Mouse (Mus musculus) hindbrain, embryonic 13.5 days (tissue): ENCODE measurements around the gene Nfya. TPM values are rescaled to one million over a fixed set of nuclear protein-coding genes. Genes with fewer than 3 reads are reported as not detected.

Experiments used
- ATAC-seq: fragments of 200-750 bp; cut with Nextera tagmentation; 2 replicates; pipeline ENCODE4 v1.8.0; 2017; ENCODE audit warnings: moderate TSS enrichment; ENCODE audit not compliant: low FRiP score
- H3K27ac ChIP-seq: fragments of 300-500 bp; sonication (generic); 2 replicates; pipeline ENCODE4 v1.5.1; 2015; ENCODE audit warnings: inconsistent platforms, mild to moderate bottlenecking, moderate library complexity
- H3K27me3 ChIP-seq: fragments of 300-500 bp; sonication (generic); 2 replicates; pipeline ENCODE4 v1.6.1; 2015; ENCODE audit warnings: mild to moderate bottlenecking, inconsistent platforms
- H3K36me3 ChIP-seq: fragments of 300-500 bp; sonication (generic); 2 replicates; pipeline ENCODE4 v1.6.1; 2015; ENCODE audit warnings: mild to moderate bottlenecking, inconsistent platforms
- H3K4me1 ChIP-seq: fragments of 300-500 bp; sonication (generic); replicated peaks from 2 replicates; pipeline ENCODE4 v1.6.1; 2015; ENCODE audit warnings: inconsistent platforms
- H3K4me2 ChIP-seq: fragments of 300-500 bp; sonication (generic); 2 replicates; pipeline ENCODE4 v1.6.1; 2015; ENCODE audit warnings: inconsistent platforms, mild to moderate bottlenecking, moderate library complexity
- H3K4me3 ChIP-seq: fragments of 300-500 bp; sonication (generic); 2 replicates; pipeline ENCODE4 v1.5.1; 2015; ENCODE audit warnings: mild to moderate bottlenecking, inconsistent platforms
- H3K9ac ChIP-seq: fragments of 300-500 bp; sonication (generic); 2 replicates; pipeline ENCODE4 v1.6.1; 2015; ENCODE audit warnings: mild to moderate bottlenecking, inconsistent platforms
- H3K9me3 ChIP-seq: fragments of 300-500 bp; sonication (generic); 2 replicates; pipeline ENCODE4 v1.6.1; 2016; ENCODE audit warnings: inconsistent platforms
- WGBS: fragments of 180-500 bp; shearing (Covaris S2); methylation state at CpG from one replicate; pipeline ENCODE4 v1.1.7; 2015; 5-methylcytosine and 5-hydroxymethylcytosine counted together
- polyA plus RNA-seq: library from polyadenylated mRNA; unstranded; fragments of >200 nt; fragmentation: Nextera tagmentation; extraction: Ambion mirVana; gene quantifications from 2 replicates; pipeline ENCODE4 v1.2.1, GENCODE M21; 2015

Gene Nfya
- polyA plus RNA-seq, 1 experiment from 2014 or later, result 13.8 TPM

DNA sequence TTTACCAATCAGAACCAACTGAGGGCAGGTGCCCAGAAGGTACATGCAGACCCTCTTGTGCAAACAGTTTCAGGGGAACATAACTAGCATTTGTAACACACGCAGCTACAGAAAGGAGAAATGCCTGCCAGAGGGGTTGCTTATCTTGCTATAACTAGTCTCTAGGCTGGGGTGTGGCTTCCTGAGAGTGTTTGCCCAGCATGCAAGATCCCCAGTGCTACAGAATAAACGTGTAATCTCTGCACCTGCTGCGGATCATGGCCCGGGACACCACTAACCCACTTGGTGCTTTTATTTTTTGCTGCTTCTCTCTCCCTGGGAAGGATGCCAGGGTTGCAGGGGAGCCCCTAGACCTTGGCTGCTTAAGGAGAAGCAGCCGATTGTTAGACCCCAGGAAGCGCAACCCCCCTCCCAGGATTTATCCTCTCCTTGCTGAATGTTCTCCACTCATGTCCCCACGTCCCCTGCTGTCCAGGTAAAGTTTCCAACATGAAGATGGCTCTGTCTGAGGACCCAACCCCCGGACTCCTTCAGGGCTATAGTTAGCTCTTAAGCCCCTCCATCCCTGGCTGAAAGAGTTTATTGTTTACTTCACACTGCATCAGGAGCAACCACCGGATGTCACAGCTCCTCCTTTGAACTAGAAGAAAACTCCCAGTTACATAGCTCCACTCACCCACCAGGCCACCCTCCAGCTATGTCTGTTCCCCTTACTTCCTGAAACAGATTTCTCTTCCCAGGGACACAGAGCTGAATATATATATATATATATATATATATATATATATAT lies 16.3 kb upstream of the Nfya start:
- H3K4me2 ChIP-seq, result no peak overlapping the region
- no peaks in the 10 kb centered on the region for H3K36me3 ChIP-seq
- H3K27ac ChIP-seq, result no peak overlapping the region
- peaks cover 17% of the 10 kb centered on the region; the same call in 1 of the 2 replicates for H3K4me1 ChIP-seq
- no peaks in the 10 kb centered on the region for H3K27me3 ChIP-seq
- H3K9ac ChIP-seq, result 0 out of 2 replicates have a peak overlapping the region, but pooled peaks have one; percentile 19
- H3K4me3 ChIP-seq, result no peak overlapping the region
- no peak for ATAC-seq
- WGBS, result 58% methylated on average over 9 of the region's 9 CpGs
- H3K9me3 ChIP-seq, result no peaks in the 10 kb centered on the region

DNA sequence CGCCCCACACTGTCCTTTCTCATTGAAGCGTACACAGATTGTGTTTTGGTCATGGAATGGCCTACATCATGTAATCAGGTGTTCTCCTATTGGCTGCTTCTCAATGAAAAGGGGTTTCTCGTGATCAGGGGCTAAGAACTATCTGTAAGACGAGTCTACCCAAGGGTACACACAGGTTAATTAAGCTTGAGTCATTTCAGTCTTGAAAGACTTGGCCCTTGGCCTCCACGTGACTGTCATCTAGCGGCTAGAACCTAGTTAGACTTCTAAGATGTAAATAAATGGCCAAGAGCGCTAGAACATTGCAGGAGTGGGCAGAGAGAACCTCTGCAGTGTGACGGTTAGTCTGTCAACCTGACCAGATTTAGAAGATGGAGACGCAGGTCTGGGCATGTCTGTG lies 14.5 kb upstream of the Nfya start:
- 88% methylated on average over 9 of the region's 9 CpGs for WGBS
- Histone ChIP-seq H3K9ac (no peak overlapping the region), H3K27me3 (no peaks in the 10 kb centered on the region), H3K4me1 (peaks cover 17% of the 10 kb centered on the region; the same call in 1 of the 2 replicates), H3K27ac (no peak overlapping the region), H3K9me3 (no peaks in the 10 kb centered on the region), H3K4me2 (no peak overlapping the region), H3K36me3 (no peaks in the 10 kb centered on the region), H3K4me3 (no peak overlapping the region)
- no peak for ATAC-seq

DNA sequence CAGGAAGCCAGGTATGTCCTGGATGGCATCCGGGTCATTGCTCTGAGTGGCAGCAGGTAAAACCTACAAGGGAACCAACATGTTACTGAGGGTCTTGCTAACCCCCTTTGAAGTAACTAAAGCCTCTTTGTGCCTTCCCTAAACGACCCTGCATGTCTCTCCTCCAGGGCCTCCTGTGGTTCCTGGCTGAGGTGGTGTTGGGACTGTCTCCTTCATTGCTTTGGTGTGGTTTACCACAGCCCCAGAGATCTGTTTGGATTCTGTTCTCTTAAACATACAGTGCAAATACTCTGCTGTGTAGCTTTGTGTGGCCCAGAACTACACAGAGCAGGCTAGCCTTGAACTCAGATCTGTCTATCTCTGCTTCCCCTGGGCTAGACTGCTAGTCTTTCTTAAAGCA lies 9.9 kb upstream of the Nfya start:
- H3K9ac ChIP-seq, result no peak overlapping the region
- no peak for ATAC-seq
- H3K27ac ChIP-seq, result no peak overlapping the region
- no peaks in the 10 kb centered on the region for H3K27me3 ChIP-seq
- no peaks in the 10 kb centered on the region for H3K4me1 ChIP-seq
- no peak overlapping the region for H3K4me3 ChIP-seq
- 76% methylated on average over 2 of the region's 2 CpGs for WGBS
- H3K36me3 ChIP-seq, result peaks cover 15% of the 10 kb centered on the region
- H3K4me2 ChIP-seq, result no peak overlapping the region
- no peaks in the 10 kb centered on the region for H3K9me3 ChIP-seq

DNA sequence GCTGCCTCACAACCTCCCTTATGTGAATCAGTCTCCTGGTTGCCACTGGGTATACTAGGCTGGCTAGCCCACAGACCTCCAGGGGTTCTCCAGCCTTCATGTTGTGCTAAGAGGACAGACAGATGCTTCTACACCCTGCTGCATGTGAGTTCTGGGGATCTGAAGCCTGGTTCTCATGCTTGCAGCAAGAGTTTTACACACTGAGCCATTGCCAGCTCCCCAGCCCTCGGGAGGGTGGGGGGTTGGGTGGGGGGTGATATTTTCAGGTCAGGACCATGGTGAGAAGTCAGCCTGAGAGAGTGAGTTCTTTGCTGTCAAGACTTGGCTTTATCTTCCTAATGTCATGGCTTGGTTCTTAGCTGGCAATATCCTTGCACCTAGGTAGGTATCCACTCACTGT lies 9.1 kb upstream of the Nfya start:
- Histone ChIP-seq H3K27ac (no peak overlapping the region), H3K9me3 (no peaks in the 10 kb centered on the region), H3K4me2 (no peak overlapping the region), H3K4me1 (no peaks in the 10 kb centered on the region), H3K9ac (no peak overlapping the region), H3K27me3 (no peaks in the 10 kb centered on the region), H3K36me3 (peaks cover 20% of the 10 kb centered on the region), H3K4me3 (no peak overlapping the region)
- WGBS, result 88% methylated on average over 1 of the region's 1 CpGs
- ATAC-seq, result no peak

DNA sequence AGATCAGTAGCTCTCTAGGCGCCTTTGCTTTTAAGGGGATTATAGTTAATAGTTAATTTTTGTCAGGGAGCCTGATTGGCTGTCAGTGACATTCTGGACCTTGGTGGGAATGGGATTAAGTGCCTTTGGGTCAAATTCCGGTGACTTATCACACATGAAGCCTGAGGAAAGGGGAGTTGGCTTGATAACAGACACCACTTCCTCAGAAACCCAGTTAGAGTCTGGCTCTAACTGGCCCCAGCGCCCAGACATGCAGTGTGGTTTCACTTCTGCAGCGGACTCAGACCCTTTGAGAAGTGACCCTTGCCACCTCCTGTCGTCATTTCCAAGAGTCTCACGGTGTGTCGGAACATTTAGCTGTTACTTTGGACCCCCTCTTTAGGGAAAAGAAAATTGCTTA lies 8.5 kb upstream of the Nfya start:
- Histone ChIP-seq H3K9me3 (no peaks in the 10 kb centered on the region), H3K9ac (no peak overlapping the region), H3K4me2 (no peak overlapping the region), H3K27me3 (no peaks in the 10 kb centered on the region), H3K4me1 (no peaks in the 10 kb centered on the region), H3K36me3 (peaks cover 20% of the 10 kb centered on the region), H3K4me3 (no peak overlapping the region), H3K27ac (no peak overlapping the region)
- 84% methylated on average over 7 of the region's 7 CpGs for WGBS
- no peak for ATAC-seq

DNA sequence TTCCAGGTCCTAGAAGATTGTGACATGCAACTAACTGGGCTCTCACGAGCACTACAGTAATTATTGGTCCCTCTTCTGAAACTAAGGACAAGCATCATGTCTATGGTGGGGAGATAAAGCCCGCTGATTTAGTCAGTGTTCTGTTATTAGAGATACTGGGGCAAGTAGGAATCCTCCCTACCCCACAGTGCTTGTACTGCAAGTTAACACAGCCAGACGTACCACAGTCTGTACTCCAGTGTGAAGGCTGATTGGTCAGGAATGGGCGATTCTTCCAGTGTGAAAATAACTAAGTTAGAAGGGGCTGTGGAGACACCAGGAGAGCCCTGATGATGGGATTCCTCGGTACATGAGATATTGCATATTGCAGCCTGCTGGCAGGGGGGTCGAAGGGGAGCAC lies 7.8 kb upstream of the Nfya start:
- H3K27me3 ChIP-seq, result no peaks in the 10 kb centered on the region
- peaks cover 24% of the 10 kb centered on the region for H3K36me3 ChIP-seq
- no peak overlapping the region for H3K27ac ChIP-seq
- ATAC-seq, result no peak
- no peak overlapping the region for H3K9ac ChIP-seq
- 91% methylated on average over 6 of the region's 6 CpGs for WGBS
- H3K9me3 ChIP-seq, result no peaks in the 10 kb centered on the region
- no peak overlapping the region for H3K4me2 ChIP-seq
- H3K4me1 ChIP-seq, result no peaks in the 10 kb centered on the region
- no peak overlapping the region for H3K4me3 ChIP-seq

DNA sequence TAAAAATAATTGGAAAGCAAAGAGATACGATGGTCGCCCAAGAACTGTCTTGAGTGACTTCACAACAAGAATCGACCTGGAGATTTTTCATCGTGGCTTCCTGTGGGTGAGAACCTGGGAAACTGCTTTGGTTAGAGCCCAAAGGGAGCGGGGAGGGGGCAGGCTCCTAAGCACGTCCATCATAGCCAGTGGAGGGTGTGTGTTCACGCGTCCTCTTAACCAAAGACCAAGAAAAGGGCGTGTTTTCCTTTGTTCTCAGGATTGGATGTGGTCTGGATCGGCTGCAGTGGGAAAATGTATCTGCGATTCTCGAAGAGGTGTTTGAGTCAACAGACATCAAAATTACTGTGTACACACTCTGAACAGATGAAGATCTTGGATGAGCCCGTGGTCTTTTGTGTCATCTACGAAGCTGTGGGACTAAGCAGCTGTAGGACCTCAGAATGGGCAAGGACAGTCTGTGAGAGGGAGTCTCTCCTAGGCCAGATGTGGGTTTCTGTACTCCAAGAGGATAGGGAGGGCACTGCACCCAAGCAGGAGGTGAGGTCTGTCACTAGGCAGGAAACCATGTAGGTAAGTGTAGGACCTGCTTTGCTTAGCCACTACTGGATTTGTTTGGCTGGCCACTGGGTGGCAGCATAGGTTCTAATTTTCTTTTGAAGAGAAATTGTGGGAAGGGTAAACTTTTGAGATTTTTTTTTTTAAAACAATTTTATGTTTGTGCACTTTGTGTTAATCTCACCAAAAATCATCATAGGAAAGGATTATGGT lies 6.9 kb upstream of the Nfya start:
- H3K9me3 ChIP-seq, result no peaks in the 10 kb centered on the region
- peaks cover 5% of the 10 kb centered on the region for H3K4me1 ChIP-seq
- H3K4me2 ChIP-seq, result no peak overlapping the region
- WGBS, result 91% methylated on average over 14 of the region's 14 CpGs
- H3K36me3 ChIP-seq, result peaks cover 24% of the 10 kb centered on the region
- H3K9ac ChIP-seq, result no peak overlapping the region
- no peaks in the 10 kb centered on the region for H3K27me3 ChIP-seq
- ATAC-seq, result peak; percentile 83
- peak overlapping the region; percentile 1; the same call in 1 of the 2 replicates for H3K27ac ChIP-seq
- no peak overlapping the region for H3K4me3 ChIP-seq

DNA sequence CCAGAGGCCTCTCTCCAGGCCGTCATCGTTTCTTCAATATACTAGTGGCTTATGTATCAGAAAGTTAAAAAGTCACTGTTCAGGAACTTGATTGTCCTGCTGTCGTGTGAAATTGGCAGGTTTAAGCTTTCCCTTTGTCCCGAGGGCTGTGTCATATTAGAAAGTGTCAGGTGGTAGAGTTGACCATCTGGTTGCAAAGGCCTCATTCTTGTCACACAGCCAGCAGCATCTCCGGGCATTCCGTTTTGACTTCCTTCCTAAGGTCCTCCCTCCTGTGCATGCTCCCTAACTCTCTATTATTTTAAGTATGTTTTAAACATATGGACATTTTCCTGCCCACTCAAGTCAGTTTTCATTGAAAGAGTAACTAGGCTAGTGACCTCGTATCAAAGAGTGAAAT lies 6.3 kb upstream of the Nfya start:
- Histone ChIP-seq H3K27ac (no peak overlapping the region), H3K9ac (no peak overlapping the region), H3K27me3 (no peaks in the 10 kb centered on the region), H3K4me1 (peaks cover 11% of the 10 kb centered on the region), H3K4me2 (no peak overlapping the region), H3K4me3 (no peak overlapping the region), H3K36me3 (peaks cover 24% of the 10 kb centered on the region), H3K9me3 (no peaks in the 10 kb centered on the region)
- ATAC-seq, result no peak
- 85% methylated on average over 7 of the region's 7 CpGs for WGBS

DNA sequence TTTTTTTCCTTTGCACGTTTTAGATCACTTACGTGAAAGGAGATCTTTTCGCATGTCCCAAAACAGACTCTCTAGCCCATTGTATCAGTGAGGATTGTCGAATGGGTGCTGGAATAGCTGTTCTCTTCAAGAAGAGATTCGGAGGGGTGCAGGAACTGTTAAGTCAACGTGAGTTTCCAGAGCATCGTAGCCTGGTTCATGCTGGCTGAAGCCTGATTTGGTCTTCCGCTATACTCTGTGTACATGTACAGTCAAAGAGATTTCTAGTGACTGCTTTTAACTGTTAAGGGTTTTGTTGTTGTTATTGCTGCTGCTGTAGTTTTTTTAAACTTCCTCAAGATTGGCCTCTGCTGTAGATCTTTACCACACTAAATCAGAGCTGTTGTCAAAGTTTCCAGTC lies 1.5 kb upstream of the Nfya start:
- peaks cover 22% of the 10 kb centered on the region for H3K36me3 ChIP-seq
- H3K9ac ChIP-seq, result peak overlapping the region; percentile 84
- peak overlapping the region; percentile 75 for H3K4me2 ChIP-seq
- H3K4me1 ChIP-seq, result peaks cover 33% of the 10 kb centered on the region
- no peaks in the 10 kb centered on the region for H3K9me3 ChIP-seq
- 60% methylated on average over 8 of the region's 8 CpGs for WGBS
- peak overlapping the region; percentile 85 for H3K4me3 ChIP-seq
- ATAC-seq, result no peak
- H3K27me3 ChIP-seq, result no peaks in the 10 kb centered on the region
- peak overlapping the region; percentile 97; the same call in 1 of the 2 replicates for H3K27ac ChIP-seq

DNA sequence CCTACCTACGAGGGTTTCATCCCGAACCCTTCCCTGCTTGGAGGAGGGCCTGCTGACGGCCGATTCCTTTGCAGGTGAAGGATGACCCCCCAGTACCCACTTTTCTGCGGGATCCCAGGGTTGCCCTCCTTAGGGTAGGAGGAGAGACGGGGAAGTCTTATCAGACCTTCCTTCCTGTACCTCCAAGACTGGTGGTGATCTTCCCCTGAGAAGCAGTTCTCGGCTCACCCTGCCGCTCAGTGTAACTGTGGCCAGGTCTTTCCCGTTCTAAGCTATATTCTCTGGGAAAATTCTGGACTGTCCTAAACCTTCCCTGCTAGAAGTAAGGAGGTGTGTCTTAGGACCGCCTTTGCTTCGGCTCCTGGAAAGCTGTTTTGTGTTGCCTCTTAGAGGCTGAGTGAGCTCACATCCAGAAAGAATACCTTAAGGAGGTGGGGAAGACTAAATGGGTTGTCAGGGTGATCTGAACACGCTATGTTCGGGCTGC lies 636 bp upstream of the Nfya start:
- Histone ChIP-seq H3K36me3 (peaks cover 17% of the 10 kb centered on the region), H3K9ac (peak overlapping the region; percentile 84), H3K4me3 (peak overlapping the region; percentile 85), H3K27me3 (no peaks in the 10 kb centered on the region), H3K4me1 (peaks cover 33% of the 10 kb centered on the region), H3K4me2 (peak overlapping the region; percentile 75), H3K9me3 (no peaks in the 10 kb centered on the region), H3K27ac (peak overlapping the region; percentile 97)
- peak; percentile 41 for ATAC-seq
- 0% methylated on average over 13 of the region's 13 CpGs for WGBS

DNA sequence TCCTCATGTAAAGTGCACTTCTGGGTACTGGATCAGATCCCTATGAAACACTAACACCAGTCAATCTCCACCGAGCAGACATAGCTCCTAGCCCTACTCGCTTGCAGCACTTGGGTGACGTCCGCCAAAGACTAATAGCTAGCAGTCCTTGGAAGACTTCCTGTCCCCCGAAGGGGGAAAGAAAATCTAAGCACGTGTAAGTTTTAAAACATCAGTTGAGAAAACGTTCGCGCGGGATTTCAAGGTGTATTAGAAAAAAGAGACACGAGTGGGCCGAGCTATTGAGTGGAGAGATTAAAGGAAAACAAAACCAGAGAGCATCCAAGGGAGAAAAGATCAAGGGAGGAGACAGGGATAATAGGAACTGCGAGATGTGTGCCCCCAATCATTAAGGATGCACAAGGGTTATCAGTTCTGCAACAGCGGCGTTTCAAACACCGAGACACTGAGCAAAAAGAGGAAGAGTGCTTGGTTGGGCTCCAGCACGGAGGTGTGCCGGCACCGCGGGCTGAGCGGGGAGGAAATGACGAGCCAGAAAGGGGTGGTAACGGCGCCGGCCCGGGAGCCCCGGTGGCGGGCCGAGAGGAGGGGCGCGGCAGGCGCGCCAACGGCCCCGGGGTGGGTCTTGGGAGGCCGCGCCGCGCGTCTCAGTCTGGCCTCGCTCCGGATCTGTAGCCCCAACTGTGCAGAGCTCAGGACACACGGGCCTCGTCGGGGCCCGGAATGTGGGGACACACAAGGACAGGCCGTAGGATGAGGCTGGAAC lies 997 bp downstream of the Nfya start:
- under 1% methylated on average over 44 of the region's 47 CpGs for WGBS
- Histone ChIP-seq H3K4me1 (peaks cover 33% of the 10 kb centered on the region), H3K4me2 (peak overlapping the region; percentile 69), H3K36me3 (0 out of 2 replicates have a peak, but pooled peaks cover 5% of the 10 kb centered on the region), H3K4me3 (peak overlapping the region; percentile 85), H3K27ac (peak overlapping the region; percentile 100), H3K9ac (peak overlapping the region; percentile 99), H3K9me3 (no peaks in the 10 kb centered on the region), H3K27me3 (no peaks in the 10 kb centered on the region)
- peak; percentile 33 for ATAC-seq
